ENCODE assay signal across 9 mouse cellular contexts in genomic region chr14:45456502-45456846, GRCm38 (mm10). TPM values are rescaled to one million over a fixed set of nuclear protein-coding genes. Genes with fewer than 3 reads are reported as not detected.
DNase-seq lines count a peak whose midpoint lies in the region; ATAC-seq lines count a peak whose summit lies in the region.
"Had no signal": no experiment of that assay in that cellular context is flagged by ENCODE, and none has a peak within 500 bp of the region (broad histone marks: within the 10 kb centered on the region; RNA-seq: fewer than 3 reads in every experiment).

No protein-coding gene starts in this region.

- H3K4me1 ChIP-seq in forebrain, embryonic 13.5 days: peaks cover 22% of the 10 kb centered on the region
- peaks cover 53% of the 10 kb centered on the region for H3K4me1 ChIP-seq in forebrain, embryonic 10.5 days
- peaks cover 10% of the 10 kb centered on the region for H3K4me1 ChIP-seq in embryonic facial prominence, embryonic 14.5 days (ENCODE audit: control insufficient read depth, insufficient read depth, low read length)
- peaks cover 10% of the 10 kb centered on the region; the same call in 1 of the 2 replicates for H3K4me1 ChIP-seq in hindbrain, embryonic 16.5 days (ENCODE audit: control insufficient read depth, insufficient read depth, low read depth, low read length)
- H3K4me1 ChIP-seq in midbrain, embryonic 15.5 days: peaks cover 17% of the 10 kb centered on the region

- peak overlapping the region; percentile 37; the same call in 1 of the 2 replicates for H3K27ac ChIP-seq in forebrain, embryonic 13.5 days
- no peak overlapping the region for H3K27ac ChIP-seq in forebrain, embryonic 10.5 days
- 0 out of 2 replicates have a peak overlapping the region, but pooled peaks have one; percentile 29 for H3K27ac ChIP-seq in embryonic facial prominence, embryonic 14.5 days (replicated peaks; ENCODE audit: low read depth, low read length)
- H3K27ac ChIP-seq in hindbrain, embryonic 16.5 days (ENCODE audit: low read depth, low read length): peak overlapping the region; percentile 16; the same call in 1 of the 2 replicates
- peak overlapping the region; percentile 52; the same call in 1 of the 2 replicates for H3K27ac ChIP-seq in midbrain, embryonic 15.5 days

- no peak for ATAC-seq in forebrain, embryonic 13.5 days
- no peak; the same call in 1 of the 2 replicates for ATAC-seq in embryonic facial prominence, embryonic 14.5 days (ENCODE audit: low read depth)
- ATAC-seq in hindbrain, embryonic 16.5 days: peak; percentile 29; the same call in 1 of the 2 replicates
- peak; percentile 28; the same call in 1 of the 2 replicates for ATAC-seq in midbrain, embryonic 15.5 days (replicated peaks)

- 0% methylated on average over 1 of the region's 1 CpGs for WGBS in forebrain, embryonic 13.5 days
- WGBS in forebrain, embryonic 10.5 days: 0% methylated on average over 1 of the region's 1 CpGs
- WGBS in embryonic facial prominence, embryonic 14.5 days: 7% methylated on average over 1 of the region's 1 CpGs
- 10% methylated on average over 1 of the region's 1 CpGs for WGBS in hindbrain, embryonic 16.5 days
- WGBS in midbrain, embryonic 15.5 days: 0% methylated on average over 1 of the region's 1 CpGs

- H3K9ac ChIP-seq in forebrain, embryonic 13.5 days: no peak overlapping the region
- H3K9ac ChIP-seq in embryonic facial prominence, embryonic 14.5 days (ENCODE audit: low read depth, low read length): no peak overlapping the region
- H3K9ac ChIP-seq in hindbrain, embryonic 16.5 days (ENCODE audit: low read depth, low read length): no peak overlapping the region
- H3K9ac ChIP-seq in midbrain, embryonic 15.5 days: no peak overlapping the region

- no peak overlapping the region for H3K4me2 ChIP-seq in forebrain, embryonic 13.5 days
- no peak overlapping the region for H3K4me2 ChIP-seq in embryonic facial prominence, embryonic 14.5 days (ENCODE audit: low read depth, low read length)
- H3K4me2 ChIP-seq in hindbrain, embryonic 16.5 days (ENCODE audit: low read length): no peak overlapping the region
- no peak overlapping the region for H3K4me2 ChIP-seq in midbrain, embryonic 15.5 days

- no peak overlapping the region for H3K4me3 ChIP-seq in forebrain, embryonic 13.5 days
- H3K4me3 ChIP-seq in forebrain, embryonic 10.5 days: no peak overlapping the region
- H3K4me3 ChIP-seq in embryonic facial prominence, embryonic 14.5 days (ENCODE audit: low read depth, low read length): no peak overlapping the region
- H3K4me3 ChIP-seq in hindbrain, embryonic 16.5 days (ENCODE audit: low read length): no peak overlapping the region
- no peak overlapping the region for H3K4me3 ChIP-seq in midbrain, embryonic 15.5 days

- no peak for DNase-seq in forebrain, embryonic 10.5 days (ENCODE audit: extremely low spot score, low spot score)
- DNase-seq in embryonic facial prominence, embryonic 14.5 days (ENCODE audit: low spot score): peak; percentile 56
- no peak for DNase-seq in adrenal gland, postnatal 25 days
- DNase-seq in cerebellum, postnatal 25 days: no peak
- DNase-seq in thymus, postnatal 14 days: no peak
- DNase-seq: thymus, postnatal 4 days had no signal

- no peaks in the 10 kb centered on the region for H3K9me3 ChIP-seq in forebrain, embryonic 13.5 days (replicated peaks)
- H3K9me3 ChIP-seq in forebrain, embryonic 10.5 days: no peaks in the 10 kb centered on the region
- no peaks in the 10 kb centered on the region for H3K9me3 ChIP-seq in embryonic facial prominence, embryonic 14.5 days (ENCODE audit: control insufficient read depth, low read length)
- no peaks in the 10 kb centered on the region for H3K9me3 ChIP-seq in hindbrain, embryonic 16.5 days (ENCODE audit: control insufficient read depth, low read length)
- no peaks in the 10 kb centered on the region for H3K9me3 ChIP-seq in midbrain, embryonic 15.5 days

- H3K27me3 ChIP-seq in forebrain, embryonic 13.5 days: no peaks in the 10 kb centered on the region
- H3K27me3 ChIP-seq in forebrain, embryonic 10.5 days (ENCODE audit: poor library complexity, severe bottlenecking): no peaks in the 10 kb centered on the region
- H3K27me3 ChIP-seq in embryonic facial prominence, embryonic 14.5 days (replicated peaks; ENCODE audit: control insufficient read depth, insufficient read depth, low read length): no peaks in the 10 kb centered on the region
- no peaks in the 10 kb centered on the region for H3K27me3 ChIP-seq in hindbrain, embryonic 16.5 days (replicated peaks; ENCODE audit: control insufficient read depth, insufficient read depth, low read length)
- H3K27me3 ChIP-seq in midbrain, embryonic 15.5 days (replicated peaks): no peaks in the 10 kb centered on the region

- H3K36me3 ChIP-seq in forebrain, embryonic 13.5 days (ENCODE audit: poor library complexity, severe bottlenecking): peaks cover 22% of the 10 kb centered on the region
- peaks cover 38% of the 10 kb centered on the region for H3K36me3 ChIP-seq in forebrain, embryonic 10.5 days (replicated peaks)
- H3K36me3 ChIP-seq in embryonic facial prominence, embryonic 14.5 days (ENCODE audit: control insufficient read depth, insufficient read depth, low read length): peaks cover 37% of the 10 kb centered on the region
- peaks cover 8% of the 10 kb centered on the region for H3K36me3 ChIP-seq in hindbrain, embryonic 16.5 days (ENCODE audit: control insufficient read depth, insufficient read depth, low read length)
- H3K36me3 ChIP-seq in midbrain, embryonic 15.5 days (replicated peaks): peaks cover 8% of the 10 kb centered on the region; the same call in 1 of the 2 replicates

RNA-seq across cellular contexts. Expression of gene Gnpnat1, which starts 51.8 kb away (rescaled TPM):
- polyA plus RNA-seq in forebrain, embryonic 13.5 days (2015; fragmentation: Nextera tagmentation; extraction: Ambion mirVana): 24.1 and 25.0 TPM in 2 replicates
- polyA plus RNA-seq in forebrain, embryonic 10.5 days (2016; fragmentation: Nextera tagmentation; extraction: Ambion mirVana): 41.1 and 45.9 TPM in 2 replicates
- polyA plus RNA-seq in embryonic facial prominence, embryonic 14.5 days (2014; fragmentation: Nextera tagmentation; extraction: Ambion mirVana): 51.1 and 55.5 TPM in 2 replicates
- polyA plus RNA-seq in hindbrain, embryonic 16.5 days (2015; fragmentation: Nextera tagmentation; extraction: Ambion mirVana): 28.5 and 30.4 TPM in 2 replicates
- 26.3 and 30.2 TPM in 2 replicates for polyA plus RNA-seq in midbrain, embryonic 15.5 days (2015; fragmentation: Nextera tagmentation; extraction: Ambion mirVana)
- total RNA-seq in adrenal gland, postnatal 25 days (2021): 26.4 and 36.9 TPM in 2 replicates

Comparison
In these comparisons a context has a peak if more than half of its experiments do, and no peak if none do; other contexts are left out.
1. ATAC-seq: peak in hindbrain, embryonic 16.5 days (single experiment) and midbrain, embryonic 15.5 days (single experiment); none in forebrain, embryonic 13.5 days (single experiment) and embryonic facial prominence, embryonic 14.5 days (single experiment).